Mouse (Mus musculus) thymus, adult 2 months (tissue): ENCODE measurements at regions not wholly inside any gene's neighbourhood (a gene's known extent, or its start where the extent isn't known, plus 50 kb on each side); places are given as distances from the start of the nearest gene placed in this dataset.

ENCODE experiments used
- CTCF ChIP-seq: fragments of 200-500 bp; IDR thresholded peaks from 2 replicates; pipeline ENCODE4 v1.5.1; 2012; ENCODE audit warnings: mild to moderate bottlenecking, control low read depth, low read length, moderate library complexity, borderline replicate concordance; ENCODE audit not compliant: control insufficient read depth, poor library complexity, insufficient read depth; ENCODE audit errors: extremely low read depth
- POLR2A ChIP-seq: fragments of 200-500 bp; IDR thresholded peaks from 2 replicates; pipeline ENCODE4 v1.6.1; 2012; ENCODE audit warnings: mild to moderate bottlenecking, low read length, control low read depth, moderate library complexity; ENCODE audit not compliant: control insufficient read depth, poor library complexity, insufficient read depth; ENCODE audit errors: extremely low read depth

DNA sequence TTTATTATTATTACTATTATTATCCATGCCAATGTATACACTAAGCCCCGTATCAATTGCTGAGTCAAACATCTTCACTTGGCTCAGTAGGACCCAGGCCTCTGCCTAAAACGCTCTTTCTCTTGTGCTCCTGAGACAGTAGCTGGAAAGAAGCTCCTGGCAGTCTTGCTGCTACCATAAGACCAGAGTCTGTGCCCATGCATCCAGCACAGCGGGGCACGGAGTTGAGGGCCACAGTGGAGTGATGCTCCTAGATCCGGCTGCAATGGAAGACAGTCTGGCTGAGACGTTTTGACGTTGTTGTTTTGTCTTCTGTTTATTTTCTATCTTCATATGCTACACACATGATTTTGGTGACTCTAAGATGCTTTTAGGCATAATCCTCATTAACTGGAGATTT lies 129.1 kb upstream of the Peli2 start:
- TF ChIP-seq CTCF (no peak), POLR2A (no peak)
